Mouse (Mus musculus): Measurements from ENCODE around the gene Brwd1.
A peak's percentile ranks its signal among the peaks of the same experiment; 100 is the strongest.
"Not testable (repeated sequence)": the region's sequence is repeated elsewhere in the genome, so short reads cannot be mapped to it uniquely, and the experiment has no call there.

Gene Brwd1

GRCm38 (mm10) chr16:96082301-96083178 lies at the start of gene Brwd1:
Gene Brwd1 (minus strand): TSS chr16:96082526.
- DNase-seq (ENCODE audit: low spot score) = peak; percentile 95

- no peak for DNase-seq (ENCODE audit: low spot score)
Measured at GRCm38 (mm10) chr16:96128466-96128865, 46.1 kb upstream of the Brwd1 start.

- DNase-seq (ENCODE audit: low spot score) = peak; percentile 99
Measured at GRCm38 (mm10) chr16:96127657-96128344, 45.5 kb upstream of the Brwd1 start, which contains the start of gene Hmgn1. Gene Hmgn1 (minus strand): TSS chr16:96127729.

- DNase-seq (ENCODE audit: low spot score) = no peak
Measured at GRCm38 (mm10) chr16:96127288-96127656, 44.9 kb upstream of the Brwd1 start.

GRCm38 (mm10) chr16:96126684-96127171 lies 44.4 kb upstream of the Brwd1 start:
- peak; percentile 53 for DNase-seq (ENCODE audit: low spot score)

GRCm38 (mm10) chr16:96120022-96120623 lies 37.8 kb upstream of the Brwd1 start:
- no peak for DNase-seq (ENCODE audit: low spot score)

DNA sequence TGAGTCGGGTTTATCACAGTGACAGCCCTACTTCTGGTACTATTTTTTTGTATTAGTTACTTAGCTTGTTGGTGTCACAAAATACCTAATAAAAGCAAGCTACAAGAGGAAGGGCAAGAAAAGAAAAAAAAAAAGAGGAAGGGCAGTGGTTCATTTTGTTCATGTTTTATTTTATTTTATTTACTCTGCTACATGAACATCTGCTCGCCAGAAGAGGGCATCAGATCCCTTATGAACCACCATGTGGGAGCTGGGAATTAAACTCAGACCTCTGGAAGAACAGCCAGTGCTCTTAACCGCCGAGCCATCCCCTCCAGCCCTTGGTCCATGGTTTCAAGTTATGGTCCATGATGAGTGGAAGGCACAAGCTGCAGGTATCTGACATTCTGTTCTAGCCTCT lies 32.4 kb upstream of the Brwd1 start:
- DNase-seq (ENCODE audit: low spot score) = no peak

DNA sequence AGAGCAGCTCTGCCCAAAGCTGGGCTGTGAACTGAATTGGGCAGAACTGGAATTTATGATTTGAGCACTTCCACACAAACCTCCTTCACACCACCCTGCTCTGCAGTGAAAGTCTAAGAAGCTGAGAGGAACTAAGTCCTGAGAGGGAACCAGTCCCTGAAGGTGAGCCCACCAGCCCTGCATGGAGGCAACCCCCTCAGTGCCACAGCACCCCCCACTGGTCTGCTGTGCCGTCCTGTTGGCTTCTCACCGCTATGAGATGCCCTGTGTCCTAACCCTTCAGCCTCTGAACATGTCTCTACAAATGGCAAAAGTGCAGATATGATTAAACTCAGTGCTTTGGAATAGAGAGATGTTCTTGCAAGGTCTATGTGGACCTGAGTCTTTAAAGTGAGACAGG lies 30.4 kb upstream of the Brwd1 start:
- no peak for DNase-seq (ENCODE audit: low spot score)

- DNase-seq (ENCODE audit: low spot score) = no peak
Measured at GRCm38 (mm10) chr16:96110655-96111345, 28.5 kb upstream of the Brwd1 start.

GRCm38 (mm10) chr16:96109673-96110072 lies 27.3 kb upstream of the Brwd1 start:
- no peak for DNase-seq (ENCODE audit: low spot score)

DNA sequence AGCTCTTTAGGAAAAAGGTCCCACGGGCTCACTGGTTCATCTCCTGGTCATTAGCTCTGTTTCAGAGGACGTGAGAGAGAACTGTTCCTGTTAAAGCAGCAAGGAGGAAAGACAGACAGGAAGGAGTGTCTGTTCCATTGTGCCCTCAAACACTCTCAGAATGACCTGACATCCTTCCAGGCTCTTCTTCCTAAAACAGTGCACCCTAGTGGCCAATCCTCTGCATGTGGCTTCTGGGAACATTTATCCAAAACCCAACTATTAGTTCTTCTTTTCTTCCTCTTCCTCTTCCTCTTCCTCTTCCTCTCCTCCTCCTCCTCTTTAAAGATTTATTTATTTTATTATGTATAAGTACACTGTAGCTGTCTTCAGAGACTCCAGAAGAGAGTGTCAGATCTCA lies 20.7 kb upstream of the Brwd1 start:
- no peak for DNase-seq (ENCODE audit: low spot score)

GRCm38 (mm10) chr16:96097811-96098210 lies 15.5 kb upstream of the Brwd1 start:
- DNase-seq (ENCODE audit: low spot score) = not testable (repeated sequence)

DNA sequence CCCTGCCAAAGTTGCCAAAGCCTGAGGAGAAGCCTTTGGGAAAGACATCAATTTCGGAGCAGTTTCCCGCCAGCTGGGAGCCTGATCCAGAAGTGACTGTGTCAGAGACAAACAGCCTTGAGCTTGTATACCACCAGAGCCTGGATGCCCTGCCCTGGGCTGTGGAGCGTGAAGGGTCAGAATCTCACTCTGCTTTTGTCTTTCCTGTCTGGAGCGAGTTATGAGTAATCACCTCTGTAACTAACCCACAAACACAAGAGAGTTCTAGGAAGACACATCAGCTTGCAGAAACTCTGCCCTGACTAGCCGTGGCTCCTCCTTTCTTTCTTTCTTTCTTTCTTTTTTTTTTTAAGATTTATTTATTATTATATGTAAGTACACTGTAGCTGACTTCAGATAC lies 13.6 kb upstream of the Brwd1 start:
- DNase-seq (ENCODE audit: low spot score) = no peak

DNA sequence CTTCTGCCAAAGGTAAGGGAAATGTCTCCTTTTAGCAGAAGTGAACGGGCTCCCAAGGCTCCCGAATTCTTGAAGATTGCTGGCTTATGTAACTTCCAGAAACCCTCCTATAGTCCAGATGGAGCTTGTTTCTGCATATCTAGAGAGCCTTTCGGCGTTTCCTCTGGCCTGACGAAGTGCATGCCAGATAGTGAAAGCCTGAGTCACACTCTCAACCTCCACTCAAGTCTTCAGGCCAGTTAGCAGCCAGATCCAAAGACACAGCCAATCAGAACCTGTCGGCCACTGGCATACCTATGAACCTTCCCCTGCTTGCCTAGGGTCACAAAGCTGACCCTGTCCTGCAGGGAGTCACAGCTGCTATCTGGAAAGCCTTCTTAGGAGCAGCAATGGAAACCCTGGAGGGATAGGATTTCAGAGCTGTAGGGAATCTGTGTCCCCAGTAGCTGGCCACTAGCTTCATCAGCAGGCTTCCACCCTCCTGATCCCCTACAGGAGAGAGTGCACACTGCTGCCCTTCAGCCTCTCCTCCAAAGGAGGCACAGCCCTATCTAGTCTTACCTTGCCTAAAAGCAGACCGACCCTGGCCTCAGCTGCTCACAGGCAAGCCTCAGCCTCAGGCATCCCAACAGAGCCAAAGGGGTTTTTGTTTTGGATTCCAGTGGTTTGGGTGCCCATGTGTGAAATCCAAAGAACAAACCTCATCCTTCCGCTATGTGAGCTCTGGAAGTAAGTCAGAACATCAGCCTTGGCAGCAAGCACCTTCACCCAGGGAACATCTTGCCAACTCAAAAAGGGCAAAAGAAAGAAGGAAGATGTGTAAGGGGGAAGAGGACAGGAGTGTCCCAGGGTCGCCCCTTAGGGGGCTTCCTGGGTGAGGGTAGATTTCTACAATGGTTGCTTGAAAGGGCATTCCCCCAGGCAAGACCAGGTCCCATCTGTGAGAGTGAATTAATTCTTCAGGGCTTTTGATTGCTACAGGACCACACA lies 9.5 kb upstream of the Brwd1 start:
- peak; percentile 47 for DNase-seq (ENCODE audit: low spot score)

DNA sequence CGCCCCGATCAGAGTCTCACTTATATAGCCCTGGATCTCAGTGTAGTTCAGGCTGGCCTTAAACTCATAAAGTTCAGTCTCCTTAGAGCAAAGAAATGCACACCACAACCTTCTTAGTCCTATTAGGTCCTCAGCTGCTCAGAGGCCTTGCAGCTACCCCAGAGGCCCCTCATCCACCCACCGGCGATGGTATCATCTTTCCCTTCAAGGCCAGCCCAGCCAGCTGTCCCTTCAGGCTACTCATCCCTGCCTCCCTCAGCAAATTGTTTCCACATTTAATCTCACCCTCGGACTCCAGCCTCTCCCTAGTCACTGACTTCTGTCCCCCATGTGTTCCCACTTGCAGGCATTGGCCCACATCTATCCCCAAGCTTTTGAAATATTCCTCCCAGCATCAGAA lies 5.8 kb upstream of the Brwd1 start:
- DNase-seq (ENCODE audit: low spot score) = no peak

- no peak for DNase-seq (ENCODE audit: low spot score)
Measured at GRCm38 (mm10) chr16:96087436-96087835, 5.1 kb upstream of the Brwd1 start.

DNA sequence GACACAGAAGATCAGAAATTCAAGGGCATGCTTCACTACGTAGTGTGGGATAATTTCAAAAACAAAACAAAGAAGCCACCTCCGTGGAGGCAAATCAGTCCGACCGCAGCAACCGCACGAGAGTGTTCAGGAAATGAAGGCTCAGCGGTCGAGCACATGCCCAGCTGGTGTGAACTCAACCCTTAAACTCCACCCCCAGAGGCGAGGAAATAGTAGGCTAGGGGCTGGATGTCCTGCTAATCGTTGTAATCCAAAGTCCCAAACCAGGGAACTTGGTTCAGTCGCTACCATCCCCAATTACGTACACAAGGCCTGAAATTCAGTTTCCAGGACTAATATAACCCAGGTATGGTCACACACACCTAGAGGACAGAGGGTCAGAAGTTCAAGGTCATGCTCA lies 4.7 kb upstream of the Brwd1 start:
- no peak for DNase-seq (ENCODE audit: low spot score)

- no peak for DNase-seq (ENCODE audit: low spot score)
Measured at GRCm38 (mm10) chr16:96085597-96085996, 3.3 kb upstream of the Brwd1 start.

GRCm38 (mm10) chr16:96083179-96083646 lies 887 bp upstream of the Brwd1 start:
- peak; percentile 58 for DNase-seq (ENCODE audit: low spot score)

- DNase-seq (ENCODE audit: low spot score) = no peak
Measured at GRCm38 (mm10) chr16:96081742-96082241, 534 bp downstream of the Brwd1 start.

DNA sequence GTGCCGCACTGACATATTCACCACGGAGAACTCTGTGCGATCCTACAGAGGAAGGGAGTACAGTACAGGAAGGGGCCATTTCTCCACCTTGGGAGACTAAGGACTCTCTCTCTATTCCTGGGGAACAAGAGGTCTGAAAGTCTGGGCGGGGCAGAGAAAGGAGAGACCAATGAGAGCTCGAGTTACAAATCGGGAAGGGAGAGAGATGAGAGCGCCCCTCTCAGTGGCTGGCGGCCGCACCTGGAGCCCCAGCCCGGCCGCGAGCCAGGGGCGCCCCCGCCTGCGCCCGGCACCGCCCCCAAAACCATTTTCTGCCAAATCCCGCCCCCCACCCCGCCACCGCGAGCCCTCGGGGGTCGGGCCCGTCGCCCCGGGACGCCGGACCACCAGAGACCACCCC lies 995 bp downstream of the Brwd1 start:
- peak; percentile 90 for DNase-seq (ENCODE audit: low spot score)

Data from yolk sac, embryonic 10.5 days (tissue).